Mouse (Mus musculus): ENCODE measurements around the gene Smyd1.

GRCm38 (mm10) chr6:71164394-71164793 lies 157.6 kb downstream of the Smyd1 start:
- TF ChIP-seq CTCF (IDR thresholded peaks at IDR 0.05), result no peak
- TF ChIP-seq EP300 (IDR thresholded peaks at IDR 0.05; ENCODE audit: insufficient read depth, low read depth, low read length), result no peak
- TF ChIP-seq POLR2A (IDR thresholded peaks at IDR 0.05; ENCODE audit: insufficient read depth, low read depth, low read length), result no peak
